Mouse (Mus musculus): ENCODE data around the gene Tmem53.

Tmem53 gene

GRCm38 (mm10) chr4:117317701-117318190 is 66.0 kb downstream of the Tmem53 start:
- DNase-seq, result no peak
